Mouse (Mus musculus) layer of hippocampus, adult 9-10 months (tissue): ENCODE measurements at regions not wholly inside any gene's neighbourhood (a gene's known extent, or its start where the extent isn't known, plus 50 kb on each side); places are given as distances from the start of the nearest gene placed in this dataset.
A peak's percentile ranks its signal among the peaks of the same experiment; 100 is the strongest.

Experiments used
- DNase-seq: peaks from one replicate; pipeline ENCODE4 v3.0.0; 2022; ENCODE audit warnings: low spot score

DNA sequence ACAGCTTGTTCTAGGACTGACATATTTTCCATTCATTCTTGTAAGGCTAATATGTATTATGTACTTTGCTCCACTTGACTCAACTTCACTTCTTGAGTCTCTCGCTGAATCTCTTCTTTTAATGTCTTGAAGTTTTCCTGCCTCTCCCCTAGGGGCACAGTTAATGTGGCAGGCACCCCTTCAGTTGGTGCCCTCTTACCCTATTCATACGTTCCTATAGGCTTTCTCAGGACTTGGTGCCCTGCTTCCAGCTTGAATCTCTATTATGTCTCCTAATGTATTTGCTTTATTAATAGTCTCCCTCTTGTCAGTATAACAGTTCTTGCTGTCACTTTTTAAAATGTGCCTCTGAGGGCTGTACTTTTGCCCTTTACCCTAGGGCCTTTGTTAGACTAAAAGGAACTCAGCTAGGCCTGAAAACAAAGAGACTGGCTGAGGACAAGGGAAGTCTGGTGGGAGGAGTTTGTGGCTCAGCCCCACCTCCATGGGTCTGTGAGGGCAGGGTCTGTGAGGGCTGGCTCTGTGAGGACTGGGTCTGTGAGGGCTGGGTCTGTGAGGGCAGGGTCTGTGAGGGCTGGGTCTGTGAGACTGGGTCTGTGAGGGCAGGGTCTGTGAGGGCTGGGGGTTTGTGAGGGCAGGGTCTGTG lies 362.9 kb upstream of the Nr5a2 start:
- DNase-seq: no peak

DNA sequence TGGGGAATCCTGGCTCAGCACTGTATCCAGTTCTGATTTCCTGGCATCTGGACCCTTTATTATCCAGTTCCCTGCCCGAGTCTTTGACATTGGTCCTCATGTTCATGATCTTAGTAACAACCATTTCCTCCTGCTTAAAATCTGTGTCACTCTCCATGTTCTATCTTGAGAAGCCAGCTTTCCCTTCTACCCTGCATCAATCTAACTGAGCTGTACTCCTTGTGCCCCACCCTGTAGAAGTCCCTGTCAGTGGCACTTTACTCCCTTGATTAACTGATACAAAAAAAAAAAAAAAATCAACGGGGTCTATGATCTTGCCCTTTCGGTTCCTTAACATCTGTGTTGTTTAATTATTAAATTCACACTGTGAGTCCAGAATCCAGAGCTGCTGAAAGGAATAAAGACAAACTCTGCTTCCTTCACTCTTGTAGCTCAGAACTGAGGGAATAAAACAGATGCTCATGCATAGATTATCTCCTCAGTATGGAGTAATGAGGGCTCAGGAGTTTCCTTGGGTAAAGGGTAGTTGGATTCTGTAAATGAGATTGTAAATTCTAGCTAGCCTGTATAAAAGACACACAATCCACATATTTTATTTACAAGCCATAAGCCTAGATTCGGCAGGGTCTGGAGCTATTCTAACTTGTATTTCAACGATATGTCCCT lies 342.6 kb upstream of the Nr5a2 start:
- no peak for DNase-seq

DNA sequence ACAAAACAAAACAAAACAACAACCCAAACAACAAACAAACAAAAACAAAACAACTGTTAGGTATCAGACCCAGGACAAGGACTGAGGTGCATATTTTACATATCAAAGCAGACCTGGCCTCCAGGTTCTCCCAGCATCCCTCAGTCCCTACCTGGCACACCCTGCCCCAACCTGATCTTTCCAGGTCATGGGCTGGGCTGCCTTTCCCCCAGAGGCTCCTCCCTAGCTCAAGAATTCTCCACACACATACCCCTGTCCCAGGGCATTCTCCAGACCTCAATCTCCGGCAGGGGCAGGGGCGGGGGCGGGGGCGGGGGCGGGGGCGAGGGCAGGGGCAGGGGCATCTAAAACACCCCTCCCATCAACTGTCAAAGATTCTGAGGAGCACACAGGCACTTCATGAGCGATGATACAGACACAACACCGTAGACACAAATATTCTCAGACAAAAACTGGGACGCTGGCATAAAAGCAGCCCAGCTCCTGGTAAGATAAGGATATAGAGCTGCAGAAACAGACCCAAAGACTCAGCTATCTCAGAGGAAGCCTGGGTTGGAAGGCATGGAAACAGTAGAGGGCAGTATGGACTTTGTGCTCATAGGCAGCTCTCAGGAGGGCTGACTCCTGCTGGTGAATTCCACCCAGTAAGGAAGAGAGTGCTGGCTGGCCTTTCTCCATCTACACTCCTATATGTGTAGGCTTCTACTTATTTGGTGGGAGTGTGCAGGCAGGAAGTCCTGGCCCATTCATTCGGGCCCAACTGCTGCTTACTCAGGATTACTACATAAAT lies 337.7 kb upstream of the Nr5a2 start:
- DNase-seq: no peak

DNA sequence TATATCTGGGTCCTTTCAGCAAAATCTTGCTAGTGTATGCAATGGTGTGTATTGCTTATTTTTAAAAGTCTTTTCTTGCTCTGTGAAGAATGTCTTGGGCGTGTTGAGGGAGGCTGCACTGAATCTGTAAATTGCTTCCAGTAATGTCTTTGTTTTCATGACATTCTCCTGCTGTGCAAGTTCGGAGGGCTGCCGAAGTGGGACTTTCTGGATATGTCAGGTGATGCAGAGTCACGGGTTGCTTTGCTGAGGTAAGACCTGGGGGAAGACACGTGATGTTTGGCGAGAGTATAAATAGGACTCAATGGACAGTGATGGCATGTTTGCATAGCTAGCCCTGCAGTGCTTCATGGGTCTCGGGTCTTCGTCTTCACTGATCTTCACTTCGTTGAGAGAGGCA lies 329.2 kb upstream of the Nr5a2 start:
- no peak for DNase-seq

DNA sequence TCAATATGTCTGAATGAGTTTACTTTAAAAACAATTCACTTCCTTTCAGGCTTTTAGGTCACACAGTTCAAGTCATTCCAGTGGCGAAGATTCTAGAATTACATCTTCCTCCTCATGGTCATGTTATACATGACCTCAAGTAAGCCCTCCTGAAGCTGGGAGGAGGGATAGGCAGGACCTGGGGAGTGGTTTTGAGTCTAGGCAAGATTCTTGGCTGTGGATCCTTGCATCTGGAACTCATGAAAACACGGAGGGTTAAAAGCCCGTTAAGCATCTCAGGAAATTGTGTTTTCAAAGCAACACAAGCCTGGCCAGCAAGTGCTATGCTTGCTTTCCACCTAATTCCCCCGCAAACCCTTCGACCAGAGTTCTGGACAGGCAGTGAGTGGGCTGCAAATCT lies 323.0 kb upstream of the Nr5a2 start:
- no peak for DNase-seq

DNA sequence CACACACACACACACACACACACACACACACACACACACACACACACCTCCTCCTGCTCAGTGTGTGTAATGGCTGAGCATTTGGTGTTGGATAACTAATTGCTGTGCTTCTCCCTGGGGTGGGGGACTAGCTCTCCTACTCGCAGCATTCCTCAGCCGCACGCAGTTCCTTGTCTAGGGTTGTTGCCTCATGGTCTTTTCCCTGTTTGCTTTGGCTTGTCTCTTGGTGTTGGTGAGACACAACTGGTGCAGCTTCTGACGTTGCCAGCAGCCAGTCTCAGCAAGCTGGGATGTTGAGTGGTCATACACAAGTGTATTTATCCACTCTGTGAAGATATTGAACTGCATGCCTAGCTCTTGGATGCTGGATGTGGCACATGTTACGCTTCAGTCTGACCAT lies 322.2 kb upstream of the Nr5a2 start:
- DNase-seq: no peak

DNA sequence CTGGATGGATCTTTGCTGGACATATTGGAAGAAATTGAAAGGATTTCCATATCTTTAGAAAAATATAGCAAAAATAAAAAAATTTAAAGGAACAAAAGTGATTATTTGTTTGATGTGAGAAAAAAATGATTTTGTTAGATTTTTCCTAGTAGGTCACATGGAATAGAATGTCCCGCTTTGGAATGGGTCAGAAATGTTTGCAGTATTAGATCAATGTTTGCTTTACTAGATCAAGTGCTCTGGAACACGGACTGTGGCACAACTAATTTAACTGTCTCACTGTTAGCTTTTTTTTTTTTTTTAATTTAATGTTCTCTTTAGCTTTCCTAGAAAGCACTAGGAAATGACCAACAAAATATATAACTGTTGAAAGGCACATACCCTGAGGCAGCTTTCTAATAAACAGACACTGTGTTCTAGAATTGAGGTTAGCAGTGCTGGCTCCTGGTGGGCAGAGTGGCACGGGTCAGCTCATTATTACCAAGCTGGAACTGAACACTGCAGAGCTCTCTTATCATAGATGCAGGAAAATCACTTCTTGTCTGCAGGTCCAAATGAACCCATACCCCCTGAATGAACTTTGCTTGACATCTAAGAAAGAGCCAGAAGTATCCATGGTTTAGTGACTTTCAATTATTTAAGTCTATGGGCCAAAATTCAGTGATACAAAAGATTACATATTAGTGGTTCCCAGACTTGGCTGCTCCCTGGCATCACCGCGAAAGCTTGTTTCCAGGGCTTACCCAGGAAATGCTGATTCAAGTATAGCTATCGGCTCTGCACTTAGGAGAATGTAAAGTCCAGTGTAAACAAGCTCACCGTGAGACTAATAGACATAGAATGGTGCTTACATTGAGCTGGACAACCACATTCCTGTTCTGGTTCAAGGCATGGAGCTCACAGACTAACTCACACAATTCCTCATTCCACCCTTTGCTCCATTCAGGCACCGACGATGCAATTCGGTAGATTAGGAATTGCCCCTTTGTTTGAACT lies 320.4 kb upstream of the Nr5a2 start:
- DNase-seq: no peak

DNA sequence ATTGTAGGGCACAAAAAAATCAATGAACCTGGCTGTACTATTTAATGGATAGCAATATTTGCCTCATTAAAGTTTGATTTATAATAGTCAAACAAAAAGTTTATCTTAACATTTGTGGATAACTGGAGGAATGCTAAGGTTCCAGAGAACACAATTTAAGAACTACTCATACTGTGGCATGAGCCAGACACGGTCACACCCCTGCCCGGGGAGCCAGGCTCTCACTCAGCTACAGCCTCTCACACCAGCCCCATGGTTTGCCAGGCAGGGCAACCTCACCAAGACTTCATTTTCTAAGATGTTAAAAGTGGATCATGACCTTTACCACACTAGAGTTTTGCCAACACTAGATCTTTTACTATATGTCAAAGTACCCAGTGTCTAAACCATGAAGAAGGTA lies 319.7 kb upstream of the Nr5a2 start:
- DNase-seq: no peak

DNA sequence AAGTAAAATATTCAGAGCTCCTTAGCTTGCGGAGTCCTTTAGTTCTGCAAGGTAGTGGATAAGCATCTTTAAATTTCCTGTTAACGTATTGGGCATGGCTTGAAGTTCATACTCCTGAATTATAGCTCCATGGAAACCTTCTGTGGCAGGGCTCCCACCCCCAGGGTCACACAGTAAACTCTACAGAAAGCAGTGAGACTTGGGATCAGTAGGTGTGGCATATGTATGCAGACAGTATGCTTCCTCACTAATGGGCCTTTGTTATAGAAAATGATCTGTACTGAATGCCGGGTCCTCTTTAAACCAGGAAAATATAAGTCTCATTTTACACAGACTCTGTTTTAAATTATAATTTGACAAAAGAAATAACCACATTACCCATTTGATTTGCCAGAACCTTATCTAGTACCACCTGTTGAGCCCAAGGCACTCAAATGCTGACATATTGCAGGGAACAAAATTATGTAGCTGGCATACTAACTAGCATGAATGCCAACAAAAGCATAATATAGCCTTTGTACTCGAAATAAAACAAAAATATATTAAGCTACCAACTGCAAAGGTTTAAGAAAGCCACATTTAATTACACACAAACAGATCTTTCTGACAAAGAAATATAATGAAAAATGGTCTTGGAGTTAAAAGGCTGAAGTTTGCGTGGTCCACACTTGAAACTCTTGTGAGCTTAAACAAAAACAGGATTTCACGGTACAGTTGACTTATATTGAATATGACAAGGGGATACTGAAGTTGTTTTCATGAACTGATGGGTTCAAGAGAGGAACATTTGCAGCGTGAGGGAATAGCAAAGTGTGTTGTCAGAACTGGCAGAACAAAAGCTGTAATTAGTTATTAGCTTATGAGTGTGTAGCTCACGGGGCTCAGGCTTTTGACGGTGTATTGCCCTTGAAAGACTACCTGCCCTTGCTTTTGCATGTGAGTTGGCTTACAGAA lies 310.7 kb upstream of the Nr5a2 start:
- DNase-seq: no peak

DNA sequence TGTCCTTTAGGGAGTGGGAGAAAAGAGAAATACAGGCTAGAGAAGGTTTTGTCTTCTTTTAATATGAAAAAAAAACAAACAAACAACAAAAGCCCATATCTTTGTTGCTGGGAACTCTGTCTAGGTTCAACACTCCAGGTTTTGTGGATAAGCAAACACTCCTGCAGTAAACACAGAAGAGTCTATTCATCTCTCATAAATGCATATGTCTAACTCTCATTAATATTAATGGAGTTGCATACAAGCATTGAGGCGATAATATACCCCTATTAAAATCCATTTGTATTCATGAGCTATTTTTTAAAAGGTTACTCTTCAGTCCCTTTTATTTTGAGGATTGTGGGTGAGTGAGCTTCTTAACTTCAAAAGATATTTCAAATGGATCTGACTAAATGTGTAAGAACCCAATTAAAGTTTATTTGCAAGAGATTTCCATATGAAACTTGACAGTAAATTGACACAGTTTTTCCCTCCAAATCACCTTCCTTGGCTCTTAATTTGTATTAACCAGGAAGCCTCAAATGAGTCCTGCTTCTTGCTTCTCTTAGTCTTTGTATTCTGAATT lies 302.6 kb upstream of the Nr5a2 start:
- DNase-seq: no peak

DNA sequence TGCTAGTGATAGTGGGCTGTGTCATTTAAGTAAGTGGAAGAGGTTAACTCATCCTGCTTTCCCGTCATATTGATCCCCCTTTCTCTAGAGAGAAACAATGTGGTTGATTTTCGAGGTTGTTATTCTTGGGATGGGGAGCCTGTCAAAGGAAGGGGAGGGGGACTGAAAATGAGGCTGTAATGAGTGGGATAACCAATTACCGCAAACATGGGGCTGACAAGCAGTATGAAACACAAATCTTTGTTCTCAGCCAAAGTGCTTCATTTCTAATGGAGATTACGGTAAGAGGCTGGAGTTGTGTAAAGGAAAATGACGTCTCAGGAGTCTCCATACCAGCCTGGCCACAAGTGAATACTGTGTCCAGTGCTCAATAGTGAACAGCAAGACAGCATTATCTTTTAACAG lies 301.9 kb upstream of the Nr5a2 start:
- DNase-seq: no peak

DNA sequence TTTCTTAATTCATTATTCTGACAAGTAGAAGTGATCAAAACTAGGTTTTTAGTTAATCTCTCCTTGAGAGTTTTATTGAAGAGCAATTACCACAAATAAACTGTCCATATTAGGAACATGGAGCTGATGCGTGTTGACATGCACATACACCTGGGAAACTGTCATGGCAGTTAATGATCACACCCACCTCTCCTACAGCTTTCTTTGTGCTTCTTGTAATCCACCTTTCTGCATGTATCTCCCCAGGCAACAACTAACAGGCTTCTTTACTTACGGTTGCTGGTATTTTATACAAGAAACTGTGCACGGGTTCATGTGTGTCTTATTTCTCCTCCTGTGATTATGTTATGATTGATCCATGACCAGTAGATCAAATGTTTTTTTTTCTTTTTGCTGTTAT lies 296.0 kb upstream of the Nr5a2 start:
- DNase-seq: no peak

DNA sequence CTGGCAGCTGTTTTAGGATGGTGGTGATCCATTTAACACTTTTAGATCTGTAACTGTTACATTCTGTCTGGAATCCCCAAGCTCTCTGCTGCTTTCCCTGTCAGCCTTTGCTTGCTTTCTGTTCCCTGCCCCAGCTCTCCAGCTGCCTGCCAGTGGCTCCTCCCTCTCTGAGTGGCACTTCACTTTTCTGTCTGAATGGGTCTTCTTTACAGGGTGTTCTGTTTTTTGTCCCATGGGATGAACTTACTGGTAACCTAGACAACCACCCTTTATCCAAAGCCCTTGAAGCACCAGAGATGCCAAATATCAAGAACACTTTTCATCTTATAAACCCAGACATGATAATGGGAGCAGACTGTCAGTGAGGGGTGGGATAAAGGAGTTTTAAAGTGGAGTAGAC lies 294.8 kb upstream of the Nr5a2 start:
- no peak for DNase-seq

DNA sequence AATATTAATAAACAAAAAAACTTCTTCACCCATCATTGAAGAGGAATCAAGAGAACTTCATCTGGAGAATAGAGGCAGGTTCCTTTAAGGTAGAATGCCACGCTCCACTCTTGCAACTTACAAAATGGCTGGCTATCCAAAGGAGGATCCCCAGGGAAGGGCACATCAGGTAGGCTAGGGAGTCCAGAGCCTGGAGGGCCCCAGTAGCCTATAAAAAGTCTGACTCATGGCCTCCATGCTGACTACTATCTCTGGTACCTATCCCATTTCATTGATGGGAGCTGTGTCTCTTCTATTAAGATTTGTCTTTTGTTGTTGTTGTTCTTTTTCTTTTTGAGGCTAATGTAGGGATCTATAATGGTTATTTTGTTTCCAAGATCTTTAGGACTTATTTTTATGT lies 294.4 kb upstream of the Nr5a2 start:
- no peak for DNase-seq

DNA sequence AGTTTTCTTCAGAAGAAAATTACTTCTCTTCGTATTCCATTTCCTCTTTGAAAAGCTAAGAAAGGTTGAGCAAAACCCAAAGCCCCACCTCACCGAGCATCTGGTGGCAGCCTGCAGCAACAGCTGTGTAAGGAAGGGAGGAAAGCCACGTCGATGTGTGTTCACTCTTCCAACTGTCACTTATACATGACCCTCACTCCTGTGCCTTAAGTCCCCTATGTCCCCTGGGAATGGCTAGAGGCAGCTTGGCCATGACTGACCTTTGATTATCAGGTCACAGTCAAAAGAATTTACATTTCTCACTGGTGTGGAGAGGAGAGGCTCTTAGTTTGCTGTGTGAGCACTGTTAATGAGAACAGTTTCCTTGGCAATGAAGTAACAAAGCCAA lies 266.8 kb upstream of the Nr5a2 start:
- no peak for DNase-seq

DNA sequence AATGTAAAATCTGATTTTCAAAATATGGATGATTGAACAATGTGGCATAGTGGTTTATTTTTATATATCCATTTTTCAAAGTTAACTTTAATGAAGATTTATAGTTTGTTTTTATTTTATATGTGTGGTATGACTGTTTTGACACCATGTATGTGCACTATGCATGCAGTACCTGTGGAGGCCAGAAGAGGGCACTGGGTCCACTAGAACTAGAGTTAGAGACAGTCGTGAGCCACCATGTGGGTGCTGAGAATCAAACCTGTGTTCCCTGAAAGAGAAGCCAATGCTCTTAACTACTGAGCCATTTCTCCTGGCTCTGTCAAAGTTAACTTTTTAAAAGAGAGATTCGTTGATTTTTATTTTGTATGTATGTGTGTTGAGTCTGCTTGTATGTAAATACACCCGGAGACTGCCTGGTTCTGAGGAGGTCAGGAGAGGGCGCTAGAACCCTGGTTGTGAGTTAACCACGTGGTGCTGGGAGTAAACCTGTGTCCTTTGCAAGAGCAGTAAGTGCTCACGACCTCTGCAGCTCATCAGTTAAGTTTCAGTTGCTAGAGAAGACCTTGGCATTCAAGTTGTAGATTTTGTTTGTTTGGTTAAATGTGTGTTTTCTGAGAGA lies 266.3 kb upstream of the Nr5a2 start:
- DNase-seq: no peak

DNA sequence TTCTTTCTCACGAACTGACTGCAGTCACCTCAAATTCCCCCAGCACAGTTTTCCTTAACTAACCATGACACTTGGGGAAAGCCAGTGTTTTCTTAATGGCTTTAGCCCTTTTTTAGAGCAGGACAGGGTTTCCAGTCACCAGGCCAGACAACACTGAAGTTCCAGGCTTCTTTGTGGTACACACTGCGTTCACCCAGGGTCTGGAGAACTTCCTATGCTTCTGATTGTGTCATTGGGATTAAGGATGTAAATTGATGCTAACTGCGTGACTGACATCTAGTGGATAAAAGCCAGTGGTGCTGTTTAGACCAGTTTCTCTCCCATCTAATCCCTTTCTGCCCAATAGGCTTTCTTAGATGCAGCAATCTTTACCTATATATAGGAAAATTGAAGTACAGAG lies 265.2 kb upstream of the Nr5a2 start:
- DNase-seq: peak; percentile 40

DNA sequence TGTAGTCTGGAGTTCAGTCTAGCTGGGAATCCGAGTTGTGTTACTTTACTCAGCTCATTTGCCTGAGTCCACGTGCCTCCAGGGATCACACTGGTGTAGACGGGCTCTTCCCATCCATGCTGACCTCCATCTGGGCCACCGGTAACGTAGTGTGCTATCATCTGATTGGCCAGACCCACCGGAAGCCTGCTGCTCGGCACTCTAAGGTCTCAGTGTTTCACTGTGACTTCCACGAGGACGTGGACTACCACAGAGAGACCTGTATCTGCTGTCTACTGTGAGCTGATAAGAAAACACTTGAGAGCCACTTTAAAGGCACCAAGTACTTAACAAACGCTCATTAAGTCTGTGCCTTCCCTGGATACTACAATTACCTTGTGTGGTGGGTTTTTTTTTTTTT lies 262.8 kb upstream of the Nr5a2 start:
- DNase-seq: no peak

DNA sequence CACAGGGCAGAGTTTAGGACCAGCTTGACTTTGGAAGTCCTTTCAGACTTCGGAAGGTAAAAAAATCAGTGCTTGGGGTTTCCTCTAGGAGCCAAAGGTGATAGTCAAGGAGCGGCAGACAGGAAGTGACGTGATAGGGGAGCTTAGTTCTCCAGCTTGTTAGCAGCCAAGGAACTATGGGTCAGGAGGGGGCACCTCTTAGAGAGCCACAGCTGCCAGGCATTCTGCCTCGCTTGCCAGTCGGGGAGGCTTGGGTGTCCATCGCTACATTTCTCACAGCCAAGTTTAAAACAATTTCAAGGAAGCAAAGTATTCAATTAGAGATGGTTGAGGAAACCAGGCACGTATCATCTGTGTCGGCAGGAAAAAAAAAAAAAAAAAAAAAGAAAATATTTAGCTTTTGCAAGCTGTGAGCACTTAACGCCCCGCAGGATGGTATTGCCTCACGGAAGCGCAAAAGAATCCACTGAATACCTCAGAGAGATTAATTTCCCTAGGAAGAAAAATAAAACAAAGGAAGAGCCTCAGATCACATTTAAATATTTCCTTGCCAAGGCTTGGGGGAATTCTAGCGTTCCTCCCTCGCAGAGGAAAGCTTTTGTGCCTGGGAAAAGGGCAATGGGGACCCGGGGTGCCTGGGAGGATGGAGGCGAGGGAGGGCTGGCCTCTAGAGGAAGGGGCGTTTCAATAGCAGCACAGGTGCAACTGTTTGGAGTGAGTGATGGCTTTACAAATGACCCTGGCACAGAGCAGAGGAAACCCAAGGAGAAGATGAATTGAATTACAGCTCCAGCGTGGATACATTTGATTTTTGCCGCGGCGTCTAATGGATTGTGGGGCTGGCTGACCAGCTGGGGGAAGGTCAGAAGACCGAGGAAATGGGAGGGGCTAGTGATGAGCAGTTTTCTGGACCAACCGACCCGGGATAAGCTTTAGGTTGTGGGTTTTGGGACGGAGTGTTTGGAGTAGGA lies 261.1 kb upstream of the Nr5a2 start:
- DNase-seq: no peak
